Mouse (Mus musculus) brain, embryonic 14.5 days (tissue): Measurements from ENCODE around the gene Col4a1.

Experiments
- CTCF ChIP-seq: fragments of 200-500 bp; IDR thresholded peaks from 2 replicates; pipeline ENCODE4 v1.5.1; 2012; ENCODE audit warnings: inconsistent platforms, mild to moderate bottlenecking, moderate library complexity, borderline replicate concordance; ENCODE audit not compliant: insufficient read depth, insufficient read length; ENCODE audit errors: extremely low read depth
- POLR2A ChIP-seq: fragments of 200-500 bp; IDR thresholded peaks from 2 replicates; pipeline ENCODE4 v1.6.1; 2012; ENCODE audit warnings: mild to moderate bottlenecking, inconsistent platforms, borderline replicate concordance; ENCODE audit not compliant: poor library complexity, insufficient read depth, insufficient read length, severe bottlenecking; ENCODE audit errors: extremely low read depth

GRCm38 (mm10) chr8:11203260-11204110 is 109.1 kb downstream of the Col4a1 start:
- TF ChIP-seq POLR2A, result no peak
- no peak for TF ChIP-seq CTCF
